Mouse (Mus musculus) spleen, adult 2 months (tissue): ENCODE measurements at regions not wholly inside any gene's neighbourhood (a gene's known extent, or its start where the extent isn't known, plus 50 kb on each side); places are given as distances from the start of the nearest gene placed in this dataset.

ENCODE experiments used
- CTCF ChIP-seq: fragments of 200-500 bp; IDR thresholded peaks from 2 replicates; pipeline ENCODE4 v1.5.1; 2011; ENCODE audit warnings: mild to moderate bottlenecking, inconsistent platforms; ENCODE audit not compliant: insufficient read depth, insufficient read length, insufficient replicate concordance; ENCODE audit errors: extremely low read depth
- POLR2A ChIP-seq: fragments of 200-500 bp; IDR thresholded peaks from 2 replicates; pipeline ENCODE4 v1.6.1; 2011; ENCODE audit warnings: low read depth, low read length, inconsistent platforms

GRCm38 (mm10) chr10:93373265-93373664 lies 62.3 kb upstream of the Elk3 start:
- no peak for TF ChIP-seq CTCF
- TF ChIP-seq POLR2A = no peak
